Comparison of ENCODE assay signal across 20 mouse cellular contexts in the genomic region with DNA sequence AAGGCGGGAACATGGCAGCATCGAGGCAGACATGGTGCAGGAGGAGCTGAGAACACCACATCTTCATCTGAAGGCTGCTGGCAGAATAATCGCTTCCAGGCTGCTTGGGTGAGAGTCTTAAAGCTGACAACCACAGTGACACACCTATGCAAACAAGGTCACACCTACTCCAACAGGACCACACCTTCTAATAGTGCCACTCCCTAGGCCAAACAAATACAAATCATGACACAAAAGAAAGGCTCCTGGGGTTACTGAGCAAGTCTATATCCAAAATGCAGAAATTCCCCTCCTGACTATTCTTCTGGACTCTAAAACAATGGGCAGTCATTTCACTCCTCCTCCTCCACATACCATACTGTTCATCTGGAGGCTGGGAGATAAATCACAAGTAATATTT.
A peak's percentile ranks its signal among the peaks of the same experiment; 100 is the strongest.
DNase-seq lines count a peak whose midpoint lies in the region; ATAC-seq and TF ChIP-seq lines count a peak whose summit lies in the region.
"Had no signal": no experiment of that assay in that cellular context is flagged by ENCODE, and none has a peak within 500 bp of the region (broad histone marks: within the 10 kb centered on the region; RNA-seq: fewer than 3 reads in every experiment).

No protein-coding gene starts in this region.

- H3K4me3 ChIP-seq in E14TG2a.4 (replicated peaks; ENCODE audit: low read length), result peak overlapping the region; percentile 77
- peak overlapping the region; percentile 54 for H3K4me3 ChIP-seq in ES-Bruce4 (ENCODE audit: low read depth, low read length)
- peak overlapping the region; percentile 50 to 61; a peak in 3 of 4 replicates for H3K4me3 ChIP-seq in ES-E14 (ENCODE audit: insufficient read depth in 1 of 2, low read depth in 1 of 2, low read length in 2 of 2, poor library complexity in 1 of 2, severe bottlenecking in 1 of 2)
- no peak overlapping the region for H3K4me3 ChIP-seq in forebrain, embryonic 15.5 days
- H3K4me3 ChIP-seq: embryonic facial prominence, embryonic 10.5 days; embryonic facial prominence, embryonic 12.5 days; forebrain, embryonic 13.5 days had no signal

- TF ChIP-seq POLR2A in ES-Bruce4 (IDR thresholded peaks at IDR 0.05; ENCODE audit: insufficient read depth, low read length), result no peak

- no peak for TF ChIP-seq EP300 in ES-Bruce4 (IDR thresholded peaks at IDR 0.05; ENCODE audit: insufficient read depth, low read depth, low read length)

- no peak overlapping the region for H3K4me2 ChIP-seq in forebrain, embryonic 15.5 days (replicated peaks)
- H3K4me2 ChIP-seq: embryonic facial prominence, embryonic 12.5 days; forebrain, embryonic 13.5 days had no signal

- DNase-seq in ES-E14 (ENCODE audit: low read depth, low spot score), result no peak
- peak; percentile 86 for DNase-seq in ZHBTc4 (ENCODE audit: low read depth, low spot score)
- no peak for DNase-seq in lung, postnatal 25 days (ENCODE audit: low spot score)
- no peak for DNase-seq in urinary bladder, postnatal 14 days (ENCODE audit: low spot score)
- no peak for DNase-seq in thymus, postnatal 4 days
- DNase-seq: adrenal gland, adult 2 months; adrenal gland, postnatal 10 days; adrenal gland, postnatal 25 days; cerebellum, adult 11-12 months; cerebellum, adult 2 months; cerebellum, adult 9-10 months; cerebellum, postnatal 10 days; cerebellum, postnatal 25 days had no signal

- H3K36me3 ChIP-seq in E14TG2a.4 (ENCODE audit: insufficient read depth, low read length), result no peaks in the 10 kb centered on the region
- no peaks in the 10 kb centered on the region for H3K36me3 ChIP-seq in ES-Bruce4 (ENCODE audit: control insufficient read depth, insufficient read depth, low read length, poor library complexity, severe bottlenecking)
- H3K36me3 ChIP-seq in ES-E14 (ENCODE audit: control insufficient read depth, insufficient read depth, low read length, poor library complexity, severe bottlenecking), result no peaks in the 10 kb centered on the region
- no peaks in the 10 kb centered on the region for H3K36me3 ChIP-seq in forebrain, embryonic 15.5 days
- H3K36me3 ChIP-seq: embryonic facial prominence, embryonic 10.5 days; embryonic facial prominence, embryonic 12.5 days had no signal

- no peak for ATAC-seq in forebrain, embryonic 15.5 days (replicated peaks)
- ATAC-seq: forebrain, embryonic 13.5 days; forebrain, embryonic 16.5 days had no signal

- H3K27ac ChIP-seq in ES-Bruce4 (ENCODE audit: insufficient read depth, low read length) (peak overlapping the region; percentile 89), ES-E14 (ENCODE audit: insufficient read depth, low read depth, low read length, poor library complexity, severe bottlenecking) (no peak overlapping the region; the same call in 1 of the 2 replicates)
- no peak overlapping the region for H3K27ac ChIP-seq in forebrain, embryonic 15.5 days (replicated peaks)
- H3K27ac ChIP-seq: embryonic facial prominence, embryonic 10.5 days; embryonic facial prominence, embryonic 12.5 days; forebrain, embryonic 13.5 days had no signal

- no peak for TF ChIP-seq CTCF in E14TG2a.4 (conservative IDR thresholded peaks at IDR 0.05; ENCODE audit: low read length)
- no peak for TF ChIP-seq CTCF in ES-Bruce4 (IDR thresholded peaks at IDR 0.05; ENCODE audit: low read depth, low read length)

- H3K9ac ChIP-seq in ES-Bruce4 (ENCODE audit: low read depth, poor library complexity, severe bottlenecking), result no peak overlapping the region
- H3K9ac ChIP-seq in ES-E14 (ENCODE audit: insufficient read depth, low read depth, low read length, poor library complexity, severe bottlenecking), result no peak overlapping the region
- no peak overlapping the region for H3K9ac ChIP-seq in forebrain, embryonic 15.5 days (replicated peaks)
- H3K9ac ChIP-seq: embryonic facial prominence, embryonic 12.5 days; forebrain, embryonic 13.5 days had no signal

- in situ Hi-C loops in ES-E14 (cut with MboI; ENCODE audit: low sequenced_read_pairs in 2 of 2, unreplicated experiment in 2 of 2), result no loop called here

- H3K27me3 ChIP-seq in E14TG2a.4 (ENCODE audit: insufficient read depth, low read length) (no peaks in the 10 kb centered on the region), ES-Bruce4 (ENCODE audit: control insufficient read depth, insufficient read depth, low read length, poor library complexity, severe bottlenecking) (no peaks in the 10 kb centered on the region)
- H3K27me3 ChIP-seq in forebrain, embryonic 15.5 days, result no peaks in the 10 kb centered on the region
- H3K27me3 ChIP-seq: embryonic facial prominence, embryonic 12.5 days; forebrain, embryonic 13.5 days had no signal

- H3K9me3 ChIP-seq in E14TG2a.4 (ENCODE audit: low read length), result peaks cover 14% of the 10 kb centered on the region
- peaks cover 9% of the 10 kb centered on the region for H3K9me3 ChIP-seq in ES-Bruce4 (replicated peaks; ENCODE audit: control insufficient read depth, insufficient read depth, low read length, poor library complexity, severe bottlenecking)
- H3K9me3 ChIP-seq in ES-E14 (ENCODE audit: control insufficient read depth, insufficient read depth, low read depth, low read length), result no peaks in the 10 kb centered on the region
- no peaks in the 10 kb centered on the region for H3K9me3 ChIP-seq in forebrain, embryonic 15.5 days
- H3K9me3 ChIP-seq: embryonic facial prominence, embryonic 10.5 days; embryonic facial prominence, embryonic 12.5 days; forebrain, embryonic 13.5 days had no signal

- 90% methylated on average over 3 of the region's 3 CpGs for WGBS in forebrain, embryonic 15.5 days

- H3K4me1 ChIP-seq in E14TG2a.4 (replicated peaks; ENCODE audit: low read depth, low read length) (peaks cover 92% of the 10 kb centered on the region), ES-Bruce4 (ENCODE audit: control insufficient read depth, insufficient read depth, low read length) (peaks cover 15% of the 10 kb centered on the region), ES-E14 (ENCODE audit: control insufficient read depth in 2 of 2, insufficient read depth in 2 of 2, low read length in 2 of 2, poor library complexity in 1 of 2) (peaks cover 7 to 21% of the 10 kb centered on the region in 2 experiments)
- H3K4me1 ChIP-seq in forebrain, embryonic 15.5 days, result peaks cover 5% of the 10 kb centered on the region; the same call in 1 of the 2 replicates

TF ChIP-seq in ES-E14, 5 proteins besides CTCF, POLR2A, EP300 and RAD21:
- no peak for TF ChIP-seq CHD2 (IDR thresholded peaks at IDR 0.05; ENCODE audit: low read depth, low read length)
- TF ChIP-seq HCFC1 (IDR thresholded peaks at IDR 0.05; ENCODE audit: borderline replicate concordance, insufficient read depth, low read length), result no peak
- no peak for TF ChIP-seq ZC3H11A (IDR thresholded peaks at IDR 0.05; ENCODE audit: borderline replicate concordance, low read depth, low read length)
- no peak for TF ChIP-seq ZNF384 (IDR thresholded peaks at IDR 0.05; ENCODE audit: low read depth, low read length)
- TF ChIP-seq MAFK (IDR thresholded peaks at IDR 0.05; ENCODE audit: insufficient read depth, low read depth, low read length), result no peak
